Mouse (Mus musculus) liver, postnatal 0 days (tissue): ENCODE data around the gene Sdk1.

ENCODE experiments used
- CTCF ChIP-seq: sonication (generic); IDR thresholded peaks from 2 replicates; pipeline ENCODE4 v1.5.1; 2016; ENCODE audit warnings: antibody characterized with exemption, low read depth
- EP300 ChIP-seq: IDR thresholded peaks from 2 replicates; pipeline ENCODE4 v1.6.1; 2016; ENCODE audit warnings: antibody characterized with exemption, low read depth, mild to moderate bottlenecking

GRCm38 (mm10) chr5:141985551-141985950 is 744.3 kb downstream of the Sdk1 start:
- TF ChIP-seq CTCF (no peak), EP300 (no peak)
